Mouse (Mus musculus) spleen, adult 12 weeks (tissue): ENCODE results near the gene Capg.

ENCODE experiments used
- DNase-seq: peaks from one replicate; pipeline ENCODE4 v3.0.0; 2022; ENCODE audit warnings: low spot score

The Capg gene

DNA sequence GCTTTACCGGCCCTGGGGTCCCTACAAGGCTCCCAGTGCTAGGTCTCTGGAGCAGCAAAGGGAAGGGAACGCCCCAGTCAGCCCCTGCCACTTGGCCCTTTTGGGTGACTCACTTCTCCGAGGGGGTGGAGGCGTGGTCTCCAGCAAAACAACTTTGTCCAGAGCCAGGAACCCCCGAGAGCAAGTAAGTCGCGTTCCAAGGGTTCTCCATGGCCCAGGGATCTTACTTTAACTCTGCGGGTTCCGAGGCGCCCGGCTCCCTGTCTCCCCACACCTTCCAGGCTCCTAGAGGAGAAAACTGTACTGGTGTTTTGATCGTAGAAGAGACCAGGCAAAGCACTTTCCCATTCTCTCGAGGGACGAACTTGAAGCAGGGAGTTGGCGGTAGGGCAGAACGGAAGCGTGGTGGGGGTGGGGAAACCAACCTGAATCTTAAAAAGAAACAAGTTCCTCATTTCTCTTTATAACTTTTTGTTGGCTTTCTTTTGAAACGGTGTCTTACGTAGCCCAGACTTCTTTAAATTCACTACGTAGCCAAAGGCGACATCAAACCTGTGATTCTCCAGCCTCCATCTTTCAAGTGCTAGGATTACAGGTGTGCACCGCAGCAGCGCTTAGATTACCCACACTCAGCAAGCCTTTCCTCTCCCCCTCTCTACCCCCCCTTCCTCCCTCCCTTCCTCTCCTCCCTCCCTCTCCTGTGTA lies at the start of gene Capg:
Capg (plus strand) TSS at position 109 of the 705 bp plus-strand sequence.
- DNase-seq = peak; percentile 25

DNA sequence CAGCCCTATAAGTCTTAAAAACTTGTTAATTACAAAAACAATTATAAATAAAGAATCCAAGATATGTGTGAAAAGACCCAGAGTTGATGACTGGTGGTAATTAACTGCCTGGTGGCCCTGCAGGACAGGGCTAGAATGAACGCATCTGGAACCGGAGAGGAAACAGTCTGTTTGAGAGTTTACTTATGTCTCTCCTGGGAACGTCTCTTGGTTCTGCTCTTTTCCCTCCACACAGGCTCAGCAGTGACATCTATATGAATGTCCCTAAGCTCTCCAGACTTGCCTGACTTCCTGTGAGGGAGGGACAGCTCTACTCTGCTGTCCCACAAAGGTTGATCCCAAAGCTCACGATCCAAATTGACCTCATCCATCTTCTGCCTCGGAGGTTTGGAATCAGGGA lies 45.2 kb upstream of the Capg start:
- DNase-seq = no peak

DNA sequence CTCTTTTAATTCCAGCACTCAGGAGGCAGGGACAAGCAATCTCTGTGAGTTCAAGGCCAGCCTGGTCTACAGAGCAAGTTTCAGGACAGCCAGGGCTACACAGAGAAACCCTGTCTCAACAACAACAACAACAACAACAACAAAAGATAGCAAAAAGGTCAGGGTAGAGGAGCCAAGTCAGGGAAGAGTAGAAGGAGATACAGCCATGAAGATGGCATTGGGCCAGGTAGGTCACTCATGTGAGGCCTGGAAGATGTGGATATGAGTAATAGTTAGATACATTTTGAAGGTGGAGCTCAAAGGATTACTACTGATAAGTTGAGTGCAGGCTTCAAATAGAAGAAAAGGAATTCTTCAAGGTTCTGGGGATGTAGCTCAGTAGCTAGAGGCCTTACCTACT lies 40.9 kb upstream of the Capg start:
- no peak for DNase-seq

DNA sequence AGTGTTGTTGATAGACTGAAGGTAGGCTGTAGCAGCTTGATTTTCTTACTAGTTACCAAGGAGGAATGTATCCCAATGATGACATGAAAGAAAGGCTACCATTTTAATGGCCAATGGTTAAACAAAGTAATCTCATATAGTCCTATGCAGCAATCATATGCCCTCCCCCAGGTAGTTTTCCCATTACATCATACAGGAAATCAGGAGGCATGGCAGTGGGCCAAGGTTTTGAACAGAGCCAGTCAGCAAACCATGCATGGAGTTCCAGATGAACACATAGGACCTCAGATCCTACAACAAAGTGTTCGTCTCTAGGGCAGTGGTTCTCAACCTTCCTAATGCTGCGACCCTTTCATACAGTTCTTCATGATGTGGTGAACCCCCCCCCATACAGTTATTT lies 40.3 kb upstream of the Capg start:
- no peak for DNase-seq

DNA sequence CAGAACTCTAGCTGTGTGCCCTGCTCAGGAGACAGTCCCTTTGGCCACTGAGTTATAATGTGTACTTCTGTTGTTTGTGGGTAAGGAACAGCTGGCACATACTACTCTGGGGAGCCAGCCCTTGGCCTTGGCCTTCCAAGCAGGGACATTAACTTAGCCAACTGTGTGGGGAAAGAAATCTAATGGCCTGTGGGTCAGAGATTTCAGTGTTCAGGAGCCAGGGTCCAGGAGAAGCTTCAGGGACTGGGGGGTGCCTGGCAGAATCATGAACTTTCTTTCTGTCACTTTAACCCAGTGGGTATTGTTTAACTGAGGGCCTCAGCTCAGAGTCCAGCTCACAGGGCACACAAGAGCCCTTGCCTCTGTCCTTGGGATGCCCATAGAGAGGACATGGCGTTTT lies 38.1 kb upstream of the Capg start:
- DNase-seq = no peak

GRCm38 (mm10) chr6:72508596-72508995 lies 35.6 kb upstream of the Capg start:
- no peak for DNase-seq

- DNase-seq = no peak
Measured at GRCm38 (mm10) chr6:72509872-72510435, 34.2 kb upstream of the Capg start.

DNA sequence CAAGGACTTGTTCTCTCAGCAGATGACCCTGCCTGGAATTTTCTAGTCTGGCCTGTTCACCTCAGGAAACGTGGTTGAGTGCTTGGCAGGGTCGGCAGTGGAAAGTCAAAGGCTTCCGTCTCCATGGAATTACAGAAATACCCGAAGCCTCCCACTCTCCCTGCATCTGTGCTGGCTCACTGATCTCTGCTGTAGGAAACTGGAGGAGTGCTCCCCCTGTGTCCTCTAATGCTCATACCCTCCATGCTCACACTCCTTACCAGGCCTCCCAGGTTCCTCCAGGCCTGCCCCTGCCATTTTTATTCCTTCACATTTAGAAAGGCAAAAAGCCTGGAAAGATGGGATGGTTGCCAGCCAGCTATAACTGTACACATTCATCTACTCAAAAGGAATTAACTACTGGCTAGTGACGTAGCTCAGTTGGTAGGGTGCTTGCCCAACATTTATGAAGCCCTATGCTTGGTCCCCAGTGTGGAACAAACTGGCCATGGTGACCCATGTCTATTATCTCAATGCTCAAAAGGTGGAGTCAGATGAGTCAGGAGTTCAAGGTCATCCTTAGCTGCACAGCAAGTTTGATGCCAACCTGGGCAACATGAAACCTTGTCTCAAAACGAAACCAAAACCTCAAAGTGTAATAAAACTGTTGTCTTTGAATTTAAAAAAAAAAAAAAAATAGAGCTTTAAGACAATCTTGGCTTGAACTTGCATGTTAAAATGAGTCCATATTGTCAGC lies 33.3 kb upstream of the Capg start:
- no peak for DNase-seq

GRCm38 (mm10) chr6:72512386-72513070 lies 31.7 kb upstream of the Capg start:
- peak; percentile 66 for DNase-seq

- DNase-seq = no peak
Measured at GRCm38 (mm10) chr6:72513071-72513440, 31.1 kb upstream of the Capg start.

- DNase-seq = no peak
Measured at GRCm38 (mm10) chr6:72515644-72516043, 28.5 kb upstream of the Capg start.

DNA sequence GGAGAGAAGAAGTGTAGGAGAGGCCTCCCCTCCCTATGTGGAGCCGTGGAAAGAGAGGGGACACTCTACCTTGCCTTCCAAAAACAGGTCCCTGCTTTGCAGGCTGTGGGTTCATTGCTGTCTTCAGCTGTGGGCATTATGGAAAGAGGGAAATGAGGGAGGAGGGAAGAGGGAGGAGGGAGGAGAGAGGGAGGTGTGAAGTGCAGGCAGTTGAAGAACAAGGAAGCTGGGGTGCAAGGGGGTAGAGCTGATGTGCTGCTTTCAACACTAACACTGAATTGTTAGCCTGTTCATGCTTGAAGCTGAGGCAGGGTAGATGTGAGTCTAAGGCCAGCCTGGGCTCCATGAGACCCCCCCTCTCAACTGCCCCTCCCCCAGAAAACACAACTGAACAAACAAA lies 25.3 kb upstream of the Capg start:
- no peak for DNase-seq

- DNase-seq = no peak
Measured at GRCm38 (mm10) chr6:72519303-72519702, 24.9 kb upstream of the Capg start.

GRCm38 (mm10) chr6:72519892-72520663 lies 24.1 kb upstream of the Capg start:
- DNase-seq = no peak

DNA sequence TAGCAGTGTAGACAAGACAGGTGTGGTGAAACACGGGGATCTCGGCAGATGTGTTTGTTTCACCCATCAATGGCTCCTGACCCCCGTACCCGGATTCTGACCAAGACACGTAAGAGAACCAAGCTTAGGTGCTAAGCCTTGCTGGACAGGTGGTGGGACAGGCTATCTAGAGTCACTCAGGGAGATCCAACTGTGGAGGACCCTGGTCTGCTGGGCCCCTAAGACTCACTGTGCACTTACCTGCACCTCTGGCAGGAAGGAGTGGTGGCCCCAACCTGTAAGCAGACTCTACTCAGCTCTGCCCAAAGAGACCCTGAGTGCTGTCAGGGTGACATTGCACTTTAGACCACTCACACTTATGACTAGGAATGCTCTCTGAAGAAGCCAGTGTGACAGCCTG lies 23.3 kb upstream of the Capg start:
- DNase-seq = no peak

DNA sequence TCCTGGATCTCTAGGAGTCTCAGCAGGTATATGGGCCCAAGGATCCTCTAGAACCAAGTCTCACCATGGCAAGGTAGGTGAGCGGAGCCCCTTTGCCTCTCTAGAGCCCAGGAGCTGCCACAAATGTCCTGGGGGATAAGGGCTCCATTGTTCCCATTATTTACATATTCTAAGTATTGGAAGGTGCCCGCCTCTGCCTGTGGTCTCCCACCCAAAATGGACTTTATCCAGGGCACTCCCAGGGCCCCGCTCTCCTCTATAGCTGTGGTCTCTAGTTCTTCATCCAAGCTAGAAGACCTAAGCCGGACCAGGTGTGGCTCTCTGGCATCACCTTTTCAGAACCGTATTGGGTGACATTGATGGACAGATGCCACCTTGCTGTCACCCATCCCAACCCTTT lies 22.6 kb upstream of the Capg start, which contains the start of gene Sh2d6:
Sh2d6 (minus strand) TSS at position 101 of the 400 bp plus-strand sequence.
- DNase-seq = no peak

- DNase-seq = no peak
Measured at GRCm38 (mm10) chr6:72522288-72522687, 21.9 kb upstream of the Capg start.

GRCm38 (mm10) chr6:72523222-72523621 lies 21.0 kb upstream of the Capg start:
- DNase-seq = no peak

DNA sequence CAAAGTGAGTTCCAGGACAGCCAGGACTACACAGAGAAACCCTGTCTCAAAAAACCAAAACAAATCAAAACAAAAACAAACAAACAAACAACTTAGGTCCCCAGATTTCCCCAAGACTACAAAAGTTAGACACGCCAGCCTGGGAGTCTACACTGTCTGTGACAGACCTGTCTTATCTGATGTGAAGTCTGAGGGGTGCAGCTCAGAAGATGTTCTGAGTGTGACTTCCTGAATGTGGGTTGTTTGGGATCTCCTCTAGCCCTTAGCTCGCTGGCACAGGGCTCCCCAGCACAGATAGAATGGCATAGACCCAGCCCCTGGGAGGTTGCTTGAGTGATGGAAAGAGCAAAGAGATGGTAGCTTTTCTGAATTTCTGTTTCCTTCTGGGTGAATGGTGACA lies 20.0 kb upstream of the Capg start:
- DNase-seq = no peak

- no peak for DNase-seq
Measured at GRCm38 (mm10) chr6:72527070-72527469, 17.1 kb upstream of the Capg start.

- no peak for DNase-seq
Measured at GRCm38 (mm10) chr6:72528410-72529151, 15.6 kb upstream of the Capg start.
